Mouse (Mus musculus): ENCODE measurements at regions not wholly inside any gene's neighbourhood (a gene's known extent, or its start where the extent isn't known, plus 50 kb on each side); places are given as distances from the start of the nearest gene placed in this dataset.
"Not testable (repeated sequence)": the region's sequence is repeated elsewhere in the genome, so short reads cannot be mapped to it uniquely, and the experiment has no call there.

DNA sequence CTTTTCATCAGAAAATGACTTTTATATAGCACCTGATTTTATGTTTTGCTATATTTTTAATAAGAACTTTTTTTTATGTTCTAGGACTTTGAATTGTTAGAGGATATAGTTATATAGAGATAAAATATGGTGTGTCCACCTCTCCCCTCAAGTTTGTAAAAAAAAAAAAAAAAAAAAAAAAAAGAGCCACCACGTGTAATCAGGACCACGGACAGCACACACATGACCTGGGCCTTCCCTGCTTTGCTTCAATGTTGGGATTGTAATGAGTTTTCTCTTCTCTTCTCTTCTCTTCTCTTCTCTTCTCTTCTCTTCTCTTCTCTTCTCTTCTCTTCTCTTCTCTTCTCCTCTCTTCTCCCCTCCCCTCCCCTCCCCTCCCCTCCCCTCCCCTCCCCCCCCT lies 78.5 kb downstream of the 1700010I14Rik start:
- not testable (repeated sequence) for H3K36me3 ChIP-seq; H3K9me3 ChIP-seq; H3K27me3 ChIP-seq; H3K4me1 ChIP-seq; H3K9ac ChIP-seq; H3K4me3 ChIP-seq; H3K27ac ChIP-seq; ATAC-seq (ENCODE audit: borderline replicate concordance, extremely low read depth, low FRiP score, low TSS enrichment); H3K4me2 ChIP-seq
- 5% methylated on average over 2 of the region's 2 CpGs for WGBS

DNA sequence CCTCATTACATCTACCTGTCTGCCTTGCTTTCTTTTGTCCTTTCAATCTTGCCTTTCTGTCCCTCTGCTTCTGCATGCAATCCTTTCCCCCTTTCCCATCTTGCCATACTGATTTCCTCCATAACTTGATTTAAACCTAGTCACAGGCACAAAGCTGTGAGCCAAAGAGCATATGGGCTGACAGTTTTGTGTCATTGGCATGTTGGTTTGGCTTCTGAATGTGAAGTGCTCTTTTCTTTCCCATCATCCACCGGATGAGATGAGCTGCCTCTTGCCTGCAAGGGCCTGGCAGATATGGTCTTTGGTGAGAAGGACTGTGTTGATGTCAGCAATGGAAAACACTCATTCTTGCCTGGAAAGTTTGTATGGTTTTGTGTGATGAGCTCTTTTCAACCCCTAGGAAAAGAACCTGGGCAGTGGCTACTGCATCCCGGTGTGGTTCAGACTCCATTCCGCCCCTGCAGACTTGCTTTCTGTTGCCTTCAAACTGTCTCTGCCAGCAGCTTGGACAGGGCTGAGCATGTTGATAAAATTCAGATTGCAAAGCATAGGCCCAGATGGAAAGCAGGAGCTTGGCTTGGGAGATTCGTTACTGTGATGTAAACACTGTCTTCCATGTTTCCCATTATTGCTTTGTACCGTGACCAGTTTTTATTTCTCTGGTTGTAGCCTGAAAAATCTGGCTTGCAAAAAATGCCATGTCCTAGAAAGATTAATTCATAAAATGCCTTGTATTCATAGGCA lies 80.9 kb downstream of the 1700010I14Rik start:
- ATAC-seq (ENCODE audit: borderline replicate concordance, extremely low read depth, low FRiP score, low TSS enrichment) = no peak
- Histone ChIP-seq H3K4me3 (no peak overlapping the region), H3K27me3 (no peaks in the 10 kb centered on the region), H3K9me3 (no peaks in the 10 kb centered on the region), H3K27ac (no peak overlapping the region), H3K4me2 (no peak overlapping the region), H3K36me3 (no peaks in the 10 kb centered on the region), H3K9ac (no peak overlapping the region), H3K4me1 (no peaks in the 10 kb centered on the region)
- 75% methylated on average over 5 of the region's 5 CpGs for WGBS

DNA sequence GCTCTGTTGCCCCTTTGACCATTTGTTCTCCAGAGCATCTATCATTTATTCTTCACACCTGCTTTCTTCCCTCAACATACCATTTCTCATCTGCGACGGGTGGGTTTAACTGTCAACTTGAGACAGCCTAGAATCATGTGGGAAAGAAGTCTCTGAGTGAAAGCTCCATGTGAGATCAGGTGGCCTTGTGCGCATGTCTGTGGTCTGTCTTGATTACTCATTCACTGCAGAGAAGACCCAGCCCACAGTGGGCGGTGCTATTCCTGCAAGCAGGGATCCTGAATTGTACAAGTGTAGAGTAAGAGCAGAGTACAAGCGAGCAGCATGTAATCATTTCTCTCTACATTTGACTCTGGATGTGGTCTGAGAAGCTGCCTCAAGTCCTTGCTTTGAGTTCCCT lies 95.5 kb downstream of the 1700010I14Rik start:
- no peak for ATAC-seq (ENCODE audit: borderline replicate concordance, extremely low read depth, low FRiP score, low TSS enrichment)
- no peaks in the 10 kb centered on the region for H3K36me3 ChIP-seq
- H3K4me3 ChIP-seq = no peak overlapping the region
- no peak overlapping the region for H3K9ac ChIP-seq
- WGBS = 91% methylated on average over 5 of the region's 5 CpGs
- no peak overlapping the region for H3K4me2 ChIP-seq
- no peaks in the 10 kb centered on the region for H3K4me1 ChIP-seq
- no peak overlapping the region for H3K27ac ChIP-seq
- H3K27me3 ChIP-seq = no peaks in the 10 kb centered on the region
- H3K9me3 ChIP-seq = no peaks in the 10 kb centered on the region

DNA sequence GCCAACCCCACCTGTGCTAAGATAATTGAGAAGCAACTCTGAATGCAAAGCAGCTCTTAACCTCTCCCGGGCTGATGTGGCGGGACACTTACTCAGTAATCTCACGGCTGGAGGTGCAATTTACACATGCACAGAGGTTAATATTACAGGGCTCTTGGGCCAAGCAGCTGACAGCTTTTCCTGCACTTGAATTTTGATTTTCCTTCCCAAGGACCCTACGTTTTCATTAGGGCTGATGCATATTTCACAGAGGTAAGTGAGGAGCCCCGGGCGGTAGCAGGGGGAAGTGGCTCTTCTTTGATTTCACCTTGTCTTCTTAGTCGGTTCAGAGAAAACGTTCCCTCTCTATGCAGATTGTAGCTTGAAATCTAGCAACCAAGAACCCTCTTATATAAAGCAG lies 139.7 kb downstream of the 1700010I14Rik start:
- Histone ChIP-seq H3K4me2 (no peak overlapping the region), H3K9ac (no peak overlapping the region), H3K9me3 (no peaks in the 10 kb centered on the region), H3K4me3 (no peak overlapping the region), H3K4me1 (no peaks in the 10 kb centered on the region), H3K27me3 (0 out of 2 replicates have a peak, but pooled peaks cover 3% of the 10 kb centered on the region), H3K27ac (no peak overlapping the region), H3K36me3 (no peaks in the 10 kb centered on the region)
- 60% methylated on average over 8 of the region's 8 CpGs for WGBS
- no peak for ATAC-seq (ENCODE audit: borderline replicate concordance, extremely low read depth, low FRiP score, low TSS enrichment)

DNA sequence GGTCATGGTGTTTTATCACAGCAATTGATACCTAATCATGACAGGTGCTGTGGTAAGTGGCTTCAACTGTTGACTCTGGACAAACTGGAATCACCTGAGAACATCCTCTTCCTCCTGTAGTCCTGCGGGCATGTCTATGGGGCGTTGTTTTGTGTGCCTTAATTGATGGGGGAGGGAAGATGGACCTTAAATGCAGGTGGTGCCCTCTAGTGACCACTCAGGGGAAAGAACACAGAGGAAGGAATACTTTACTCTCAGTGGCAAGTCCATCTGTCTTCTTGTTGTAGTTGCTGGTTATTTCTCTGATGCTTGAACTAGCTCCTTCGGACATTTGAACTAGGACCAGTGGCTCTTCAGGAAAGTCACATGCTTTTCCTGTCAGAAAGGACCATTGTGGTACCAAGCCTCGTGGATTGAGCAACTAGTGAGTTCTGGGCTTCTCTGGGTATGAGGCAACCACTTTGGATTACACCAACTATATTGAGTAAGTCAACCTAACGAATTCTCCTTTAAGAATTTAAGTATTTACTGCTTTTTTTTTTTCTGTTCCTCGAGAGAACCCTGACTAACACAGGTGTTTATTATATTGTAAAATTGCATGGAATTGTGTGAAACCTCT lies 157.6 kb downstream of the 1700010I14Rik start:
- no peaks in the 10 kb centered on the region for H3K36me3 ChIP-seq
- no peak overlapping the region for H3K4me2 ChIP-seq
- no peak overlapping the region for H3K27ac ChIP-seq
- no peaks in the 10 kb centered on the region for H3K4me1 ChIP-seq
- no peaks in the 10 kb centered on the region for H3K9me3 ChIP-seq
- H3K9ac ChIP-seq = no peak overlapping the region
- H3K27me3 ChIP-seq = no peaks in the 10 kb centered on the region
- H3K4me3 ChIP-seq = no peak overlapping the region
- no peak for ATAC-seq (ENCODE audit: borderline replicate concordance, extremely low read depth, low FRiP score, low TSS enrichment)
- 53% methylated on average over 6 of the region's 6 CpGs for WGBS

DNA sequence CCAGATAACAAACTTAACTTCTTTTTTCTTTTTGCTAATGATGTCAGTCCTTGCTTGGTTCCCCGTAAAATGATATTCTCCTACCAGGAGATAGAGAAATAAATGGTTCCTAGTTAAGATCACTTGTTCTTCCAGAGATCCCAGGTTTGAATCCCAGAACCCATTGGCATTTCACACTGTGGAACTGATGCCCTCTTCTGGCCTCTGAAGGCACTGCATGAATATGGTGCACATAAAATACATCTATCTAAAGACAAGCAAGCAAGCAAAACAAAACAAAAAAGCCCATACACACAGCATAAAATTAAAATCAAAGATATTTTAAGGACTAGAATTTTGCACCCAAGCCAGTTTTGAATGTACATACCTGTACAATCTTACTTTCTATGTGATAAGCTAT lies 162.5 kb downstream of the 1700010I14Rik start:
- Histone ChIP-seq H3K4me3 (no peak overlapping the region), H3K27me3 (no peaks in the 10 kb centered on the region), H3K27ac (no peak overlapping the region), H3K9me3 (no peaks in the 10 kb centered on the region), H3K9ac (no peak overlapping the region), H3K4me2 (no peak overlapping the region), H3K4me1 (no peaks in the 10 kb centered on the region), H3K36me3 (no peaks in the 10 kb centered on the region)
- no peak for ATAC-seq (ENCODE audit: borderline replicate concordance, extremely low read depth, low FRiP score, low TSS enrichment)
- WGBS = 80% methylated on average over 1 of the region's 1 CpGs

DNA sequence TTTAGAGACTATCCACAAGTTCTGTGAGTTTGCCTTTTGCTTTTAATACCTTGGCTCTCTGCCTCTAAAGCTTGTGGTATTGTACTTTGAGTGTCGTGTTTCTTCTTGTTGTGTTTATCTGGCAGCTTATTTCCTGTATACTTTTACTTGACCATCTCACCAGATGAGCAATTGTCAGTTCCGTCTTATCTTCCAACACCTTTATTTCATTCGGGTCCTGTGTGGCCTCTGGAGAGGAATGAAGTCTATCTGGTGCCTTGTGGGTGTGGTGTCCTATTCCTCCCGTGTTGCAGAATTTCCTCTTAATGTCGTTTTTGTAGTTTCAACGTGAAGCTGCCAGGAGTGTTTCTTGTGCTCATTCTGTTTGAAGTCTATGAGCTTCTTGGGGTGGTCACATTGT lies 174.0 kb downstream of the 1700010I14Rik start:
- ATAC-seq (ENCODE audit: borderline replicate concordance, extremely low read depth, low FRiP score, low TSS enrichment) = no peak
- no peaks in the 10 kb centered on the region for H3K36me3 ChIP-seq
- no peak overlapping the region for H3K4me3 ChIP-seq
- WGBS = 40% methylated on average over 6 of the region's 6 CpGs
- no peak overlapping the region for H3K27ac ChIP-seq
- peaks cover 3% of the 10 kb centered on the region for H3K4me1 ChIP-seq
- no peaks in the 10 kb centered on the region for H3K9me3 ChIP-seq
- no peak overlapping the region for H3K9ac ChIP-seq
- no peak overlapping the region for H3K4me2 ChIP-seq
- H3K27me3 ChIP-seq = peaks cover 3% of the 10 kb centered on the region; the same call in 1 of the 2 replicates

DNA sequence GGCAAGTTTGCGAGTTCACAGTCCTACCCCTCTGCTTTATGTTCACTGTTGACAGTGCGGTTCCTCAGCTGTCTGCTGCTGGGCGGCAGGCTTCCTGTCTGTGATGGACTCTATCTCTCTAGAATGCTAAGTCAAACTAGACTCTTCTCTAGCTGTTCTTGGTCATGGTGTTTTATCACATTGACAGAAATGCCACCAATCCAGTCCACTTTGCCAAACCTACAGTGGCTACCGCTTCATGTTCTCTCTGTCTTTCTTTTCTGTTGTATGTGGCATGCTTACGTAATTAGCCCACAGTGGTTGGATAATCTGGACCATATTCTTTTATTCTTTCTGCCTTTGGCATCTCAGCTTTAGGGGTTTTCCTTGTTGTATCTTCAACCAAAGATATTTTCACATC lies 174.5 kb downstream of the 1700010I14Rik start:
- ATAC-seq (ENCODE audit: borderline replicate concordance, extremely low read depth, low FRiP score, low TSS enrichment) = no peak

DNA sequence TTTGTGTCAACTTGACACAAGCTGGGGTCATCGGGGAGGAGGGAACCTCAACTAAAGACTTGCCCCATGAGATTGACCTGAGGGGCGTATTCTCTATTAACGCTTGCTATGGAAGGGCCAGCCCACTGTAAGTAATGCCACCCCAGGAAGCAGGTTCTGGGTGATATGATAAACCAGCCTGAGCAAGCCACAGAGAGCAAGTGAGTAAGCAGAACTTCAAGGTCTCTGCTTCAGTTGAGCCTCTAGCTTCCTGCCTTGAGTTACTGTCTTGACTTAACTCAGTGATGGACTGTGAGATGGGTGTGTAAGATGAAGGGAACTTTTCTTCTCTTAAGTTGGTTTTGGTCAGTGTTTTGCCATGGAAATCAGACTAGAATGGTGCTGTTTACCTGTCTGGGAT lies 175.2 kb downstream of the 1700010I14Rik start:
- no peak for ATAC-seq (ENCODE audit: borderline replicate concordance, extremely low read depth, low FRiP score, low TSS enrichment)
- Histone ChIP-seq H3K9ac (no peak overlapping the region), H3K36me3 (no peaks in the 10 kb centered on the region), H3K4me2 (no peak overlapping the region), H3K4me3 (no peak overlapping the region), H3K27ac (no peak overlapping the region), H3K4me1 (peaks cover 14% of the 10 kb centered on the region), H3K9me3 (no peaks in the 10 kb centered on the region), H3K27me3 (peaks cover 9% of the 10 kb centered on the region; the same call in 1 of the 2 replicates)
- 89% methylated on average over 3 of the region's 3 CpGs for WGBS

More for the DNA sequence above, 174.5 kb downstream of the 1700010I14Rik start:
- Histone ChIP-seq H3K36me3 (no peaks in the 10 kb centered on the region), H3K4me2 (no peak overlapping the region), H3K9me3 (no peaks in the 10 kb centered on the region), H3K4me1 (peaks cover 8% of the 10 kb centered on the region), H3K4me3 (no peak overlapping the region), H3K27me3 (peaks cover 9% of the 10 kb centered on the region; the same call in 1 of the 2 replicates), H3K9ac (no peak overlapping the region), H3K27ac (no peak overlapping the region)
- 84% methylated on average over 5 of the region's 5 CpGs for WGBS

DNA sequence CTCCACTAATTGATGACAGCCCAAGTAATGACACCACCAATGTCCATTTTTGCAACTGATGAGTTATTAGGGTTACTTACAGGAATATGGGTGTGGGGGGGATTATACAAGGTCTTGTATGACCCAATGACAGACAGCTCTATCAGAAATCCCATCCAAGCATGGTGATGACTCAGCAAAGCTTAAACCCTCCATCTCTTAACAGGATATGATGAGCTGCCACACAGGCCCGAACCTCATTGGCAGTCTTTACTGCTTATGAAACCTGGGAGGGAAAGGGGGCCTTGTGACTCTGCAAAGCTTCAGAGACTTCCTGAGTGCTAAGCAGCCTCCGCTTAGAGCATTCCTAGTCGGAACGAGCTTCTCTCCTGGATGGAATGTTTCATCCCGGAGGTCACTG lies 176.4 kb downstream of the 1700010I14Rik start:
- 84% methylated on average over 5 of the region's 5 CpGs for WGBS
- no peak overlapping the region for H3K4me2 ChIP-seq
- H3K36me3 ChIP-seq = no peaks in the 10 kb centered on the region

DNA sequence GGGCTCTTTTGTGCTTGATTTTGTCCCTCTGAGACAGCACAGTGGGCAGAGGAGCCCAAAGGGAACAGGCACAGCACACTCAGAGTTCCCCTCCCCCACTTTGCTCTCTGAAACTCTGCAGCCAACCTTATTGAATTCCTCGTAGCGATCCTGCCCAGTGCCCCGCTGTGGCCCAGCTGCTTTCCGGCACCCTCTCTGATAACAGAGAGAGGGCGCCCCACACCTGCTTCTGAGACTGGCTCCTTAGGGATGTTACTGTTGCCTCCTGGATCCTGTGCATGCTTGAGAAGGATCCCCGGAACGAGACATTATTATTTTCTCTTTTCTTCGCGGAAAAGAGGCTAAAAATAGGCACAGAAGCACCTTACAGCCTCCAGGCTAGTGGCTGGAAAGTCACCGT lies 179.0 kb downstream of the 1700010I14Rik start:
- ATAC-seq (ENCODE audit: borderline replicate concordance, extremely low read depth, low FRiP score, low TSS enrichment) = peak; percentile 42; the same call in 1 of the 2 replicates
- H3K4me2 ChIP-seq = peak overlapping the region; percentile 68
- WGBS = under 1% methylated on average over 10 of the region's 10 CpGs
- peak overlapping the region; percentile 36 for H3K4me3 ChIP-seq
- no peak overlapping the region for H3K9ac ChIP-seq
- H3K27ac ChIP-seq = no peak overlapping the region
- H3K9me3 ChIP-seq = no peaks in the 10 kb centered on the region
- peaks cover 15% of the 10 kb centered on the region for H3K4me1 ChIP-seq
- H3K36me3 ChIP-seq = no peaks in the 10 kb centered on the region
- H3K27me3 ChIP-seq = peaks cover 9% of the 10 kb centered on the region; the same call in 1 of the 2 replicates

More for the DNA sequence above, 176.4 kb downstream of the 1700010I14Rik start:
- no peak for ATAC-seq (ENCODE audit: borderline replicate concordance, extremely low read depth, low FRiP score, low TSS enrichment)
- Histone ChIP-seq H3K27ac (no peak overlapping the region), H3K4me1 (peaks cover 15% of the 10 kb centered on the region), H3K4me3 (no peak overlapping the region), H3K9ac (no peak overlapping the region), H3K27me3 (peaks cover 9% of the 10 kb centered on the region; the same call in 1 of the 2 replicates), H3K9me3 (no peaks in the 10 kb centered on the region)

DNA sequence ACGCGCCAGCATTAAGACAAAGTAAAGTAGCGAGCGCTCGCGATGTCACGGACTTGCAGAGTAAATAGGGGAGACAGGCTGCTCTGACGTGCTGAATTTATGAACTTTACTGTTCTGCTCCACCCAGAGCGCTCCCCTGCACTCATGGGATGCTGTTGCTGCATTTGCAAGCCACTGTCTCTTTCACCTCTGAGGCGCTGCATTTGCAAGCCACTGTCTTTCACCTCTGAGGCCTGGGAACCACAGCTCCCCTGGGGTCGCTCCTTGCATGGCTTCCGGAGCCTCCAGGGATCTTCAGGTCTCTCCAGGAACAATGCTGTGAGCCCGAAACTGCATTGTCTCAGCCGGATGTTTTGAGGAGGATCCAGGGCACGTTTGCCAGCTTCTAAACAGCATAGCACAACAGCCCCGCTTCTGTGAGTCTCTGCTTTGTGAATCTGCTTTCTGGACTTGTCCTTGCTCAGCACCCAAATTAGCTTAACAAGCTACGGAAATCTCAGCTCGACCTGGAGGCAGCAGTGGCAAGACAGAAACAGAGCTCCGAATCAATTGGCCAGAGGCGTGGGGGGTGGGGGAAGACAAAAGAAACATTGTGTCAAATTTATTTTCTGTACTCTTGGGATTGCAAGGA lies 179.6 kb downstream of the 1700010I14Rik start:
- no peak for ATAC-seq (ENCODE audit: borderline replicate concordance, extremely low read depth, low FRiP score, low TSS enrichment)
- Histone ChIP-seq H3K27ac (no peak overlapping the region), H3K9me3 (no peaks in the 10 kb centered on the region), H3K4me3 (peak overlapping the region; percentile 36), H3K9ac (no peak overlapping the region), H3K4me2 (peak overlapping the region; percentile 68), H3K36me3 (no peaks in the 10 kb centered on the region), H3K27me3 (peaks cover 9% of the 10 kb centered on the region; the same call in 1 of the 2 replicates), H3K4me1 (peaks cover 15% of the 10 kb centered on the region)
- WGBS = under 1% methylated on average over 20 of the region's 20 CpGs
